Mouse (Mus musculus): ENCODE measurements at regions not wholly inside any gene's neighbourhood (a gene's known extent, or its start where the extent isn't known, plus 50 kb on each side); places are given as distances from the start of the nearest gene placed in this dataset.

DNA sequence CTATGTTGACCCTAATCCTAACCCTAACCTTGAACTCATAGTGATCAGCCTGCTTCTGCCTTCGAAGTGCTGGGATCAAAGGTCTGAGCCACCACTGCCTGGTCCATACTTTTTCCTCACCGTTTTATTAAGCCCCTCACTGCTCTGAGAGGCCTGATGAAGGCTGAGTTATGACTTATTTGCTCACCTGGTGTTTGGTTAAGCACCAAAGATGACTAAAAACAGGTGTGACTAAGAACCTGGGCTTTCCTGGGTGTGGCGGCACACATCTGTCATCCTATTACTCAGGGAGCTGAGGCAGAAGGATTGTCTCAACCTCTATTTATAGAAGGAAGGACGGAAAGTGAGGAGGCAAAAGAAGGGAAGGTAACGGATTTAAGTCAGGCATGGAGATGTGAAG is 137.5 kb upstream of the Max start:
- Histone ChIP-seq H3K27me3 (no peaks in the 10 kb centered on the region), H3K36me3 (no peaks in the 10 kb centered on the region), H3K9ac (no peak overlapping the region), H3K4me3 (replicated peaks) (no peak overlapping the region), H3K27ac (replicated peaks) (no peak overlapping the region), H3K4me2 (replicated peaks) (no peak overlapping the region), H3K4me1 (no peaks in the 10 kb centered on the region), H3K9me3 (replicated peaks) (no peaks in the 10 kb centered on the region)
- ATAC-seq (ENCODE audit: insufficient number of reproducible peaks, low FRiP score, low TSS enrichment, low read depth), result no peak
- 83% methylated on average over 5 of the region's 5 CpGs for WGBS

DNA sequence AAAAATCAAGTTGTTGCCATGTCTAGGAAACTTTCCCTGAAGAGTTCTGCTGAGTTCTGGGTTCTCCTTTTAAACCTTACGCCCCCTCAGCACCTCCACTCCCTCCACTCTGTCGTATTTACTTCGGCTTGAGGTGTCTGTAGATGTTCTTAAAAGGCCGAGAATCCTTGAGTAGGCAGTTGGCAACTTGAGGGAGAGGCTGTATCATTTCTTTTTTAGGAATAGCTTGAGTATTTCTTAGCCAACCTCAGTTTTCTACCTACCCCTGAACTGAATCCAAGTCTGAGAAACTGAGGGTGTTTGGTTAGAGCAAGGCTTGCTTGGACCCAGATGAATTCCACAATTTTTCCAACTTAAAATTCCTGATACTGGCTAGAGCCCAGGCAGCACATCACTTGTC is 136.8 kb upstream of the Max start:
- Histone ChIP-seq H3K9me3 (replicated peaks) (no peaks in the 10 kb centered on the region), H3K27ac (replicated peaks) (no peak overlapping the region), H3K27me3 (no peaks in the 10 kb centered on the region), H3K4me2 (replicated peaks) (no peak overlapping the region), H3K36me3 (no peaks in the 10 kb centered on the region), H3K9ac (no peak overlapping the region), H3K4me1 (no peaks in the 10 kb centered on the region), H3K4me3 (replicated peaks) (no peak overlapping the region)
- no peak for ATAC-seq (ENCODE audit: insufficient number of reproducible peaks, low FRiP score, low TSS enrichment, low read depth)
- whole genome bisulfite sequencing, result 90% methylated on average over 4 of the region's 4 CpGs

DNA sequence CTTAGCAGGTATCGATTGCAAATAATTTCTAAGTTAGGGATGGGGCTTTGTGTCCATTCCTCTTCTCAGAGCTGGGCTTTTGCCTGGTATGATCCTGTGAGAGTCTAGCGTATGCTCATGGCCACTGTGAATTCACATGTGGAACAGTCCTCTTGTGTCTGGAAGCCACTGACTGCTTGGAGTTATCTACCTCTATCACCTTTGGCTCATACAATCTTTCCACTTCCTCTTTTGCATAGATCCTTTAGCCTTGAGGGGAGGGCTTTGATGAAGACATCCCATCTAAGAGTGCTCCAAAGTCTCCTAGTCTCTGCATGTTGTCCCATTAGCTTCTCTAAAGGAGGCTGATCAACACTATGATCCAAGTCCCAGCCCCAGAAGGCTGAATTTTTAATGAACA is 135.8 kb upstream of the Max start:
- WGBS, result 95% methylated on average over 2 of the region's 2 CpGs
- Histone ChIP-seq H3K4me1 (0 out of 2 replicates have a peak, but pooled peaks cover 5% of the 10 kb centered on the region), H3K27me3 (no peaks in the 10 kb centered on the region), H3K4me3 (replicated peaks) (no peak overlapping the region), H3K9me3 (replicated peaks) (no peaks in the 10 kb centered on the region), H3K4me2 (replicated peaks) (no peak overlapping the region), H3K36me3 (no peaks in the 10 kb centered on the region), H3K27ac (replicated peaks) (no peak overlapping the region), H3K9ac (no peak overlapping the region)
- ATAC-seq (ENCODE audit: insufficient number of reproducible peaks, low FRiP score, low TSS enrichment, low read depth), result no peak

DNA sequence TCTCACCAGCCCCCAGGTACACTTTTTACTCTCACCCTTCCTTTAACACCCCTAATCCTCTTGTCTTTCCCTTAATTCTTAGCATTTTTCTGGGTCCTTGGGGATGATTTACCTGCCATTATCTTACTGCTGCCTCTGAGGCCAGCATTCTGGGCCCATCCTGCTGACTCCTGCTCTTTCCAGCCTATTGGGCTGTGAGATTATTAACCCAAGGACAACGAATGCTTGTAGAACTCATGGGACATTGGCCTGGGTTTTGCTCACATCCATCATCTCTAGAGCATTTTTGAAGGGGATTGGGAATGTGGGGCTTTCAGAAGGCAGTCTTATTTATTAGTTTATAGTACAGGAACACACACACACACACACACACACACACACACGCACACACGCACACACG is 134.5 kb upstream of the Max start:
- WGBS, result 92% methylated on average over 4 of the region's 4 CpGs
- Histone ChIP-seq H3K9me3 (replicated peaks) (no peaks in the 10 kb centered on the region), H3K9ac (no peak overlapping the region), H3K4me2 (replicated peaks) (no peak overlapping the region), H3K4me1 (0 out of 2 replicates have a peak, but pooled peaks cover 7% of the 10 kb centered on the region), H3K36me3 (no peaks in the 10 kb centered on the region), H3K4me3 (replicated peaks) (no peak overlapping the region), H3K27me3 (no peaks in the 10 kb centered on the region), H3K27ac (replicated peaks) (no peak overlapping the region)
- ATAC-seq (ENCODE audit: insufficient number of reproducible peaks, low FRiP score, low TSS enrichment, low read depth), result no peak

DNA sequence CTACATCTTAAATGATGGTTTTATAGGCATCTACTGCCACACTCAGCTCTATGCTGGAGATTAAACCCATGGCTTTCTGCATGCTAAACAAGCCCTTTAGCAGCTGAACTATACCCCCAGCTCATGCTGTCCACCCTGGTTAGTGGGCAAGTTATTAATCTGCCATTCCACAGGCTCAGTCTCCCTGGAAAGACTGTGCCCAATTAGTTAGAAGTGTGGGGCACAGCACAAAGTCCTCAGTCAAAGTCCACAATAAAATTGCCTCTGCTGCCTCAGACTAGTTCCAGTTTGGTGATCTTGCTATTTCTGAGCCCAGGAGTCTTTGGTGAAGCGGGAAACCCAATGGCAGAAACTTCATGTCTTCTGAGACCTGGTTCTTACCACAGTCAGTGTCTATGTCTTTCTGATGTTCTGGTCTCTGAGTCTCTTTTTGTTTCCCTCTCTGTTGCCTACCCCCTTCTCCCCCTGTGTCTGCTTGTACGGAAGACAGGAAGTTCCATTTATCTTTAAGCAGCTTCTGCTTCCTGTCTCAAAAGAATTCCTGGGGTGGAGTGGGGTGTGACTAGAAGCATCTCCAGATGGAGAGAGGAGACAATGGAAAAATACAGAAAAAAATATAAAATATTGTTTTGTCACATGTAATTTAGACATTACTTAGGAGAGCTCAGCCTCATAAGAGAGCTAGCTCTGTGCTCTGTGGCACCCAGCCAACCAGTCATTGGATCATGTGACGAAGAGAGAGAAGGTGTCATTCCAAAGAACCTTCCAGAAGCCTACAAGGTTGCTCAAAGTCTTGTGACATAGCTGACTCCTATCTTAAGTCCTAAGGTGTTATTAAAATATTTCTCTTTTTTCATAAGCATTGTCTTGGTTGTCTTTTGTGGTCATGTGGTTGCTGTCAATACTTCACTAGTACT is 133.3 kb upstream of the Max start:
- H3K9ac ChIP-seq, result no peak overlapping the region

DNA sequence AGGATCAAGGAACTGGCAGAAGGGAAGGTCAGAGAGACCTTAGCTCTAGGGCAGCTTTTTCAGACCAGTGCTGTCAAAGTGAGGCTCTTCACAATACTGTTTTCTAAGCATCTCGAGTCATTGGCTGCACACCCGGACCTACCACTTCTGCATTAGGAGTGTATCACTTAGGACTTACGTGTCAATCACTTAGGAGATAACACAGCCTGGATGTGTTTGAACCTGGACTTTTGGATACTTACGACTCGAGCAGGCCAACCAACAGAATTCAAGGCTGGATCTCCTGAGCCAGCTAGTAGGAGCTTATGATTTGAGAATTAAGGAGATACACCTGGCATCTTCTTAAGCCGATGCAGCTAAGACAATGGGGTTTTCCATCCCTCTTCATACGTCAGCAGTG is 132.2 kb upstream of the Max start:
- 0 out of 2 replicates have a peak, but pooled peaks cover 7% of the 10 kb centered on the region for H3K4me1 ChIP-seq
- H3K4me3 ChIP-seq (replicated peaks), result no peak overlapping the region
- no peaks in the 10 kb centered on the region for H3K9me3 ChIP-seq (replicated peaks)
- H3K4me2 ChIP-seq (replicated peaks), result no peak overlapping the region
- no peak overlapping the region for H3K27ac ChIP-seq (replicated peaks)
- no peaks in the 10 kb centered on the region for H3K27me3 ChIP-seq
- no peak for ATAC-seq (ENCODE audit: insufficient number of reproducible peaks, low FRiP score, low TSS enrichment, low read depth)
- no peaks in the 10 kb centered on the region for H3K36me3 ChIP-seq
- no peak overlapping the region for H3K9ac ChIP-seq
- 81% methylated on average over 7 of the region's 7 CpGs for WGBS

More for the DNA sequence above, 133.3 kb upstream of the Max start:
- Histone ChIP-seq H3K27me3 (no peaks in the 10 kb centered on the region), H3K4me3 (replicated peaks) (no peak overlapping the region), H3K36me3 (no peaks in the 10 kb centered on the region), H3K4me2 (replicated peaks) (no peak overlapping the region), H3K9me3 (replicated peaks) (no peaks in the 10 kb centered on the region), H3K27ac (replicated peaks) (no peak overlapping the region), H3K4me1 (0 out of 2 replicates have a peak, but pooled peaks cover 7% of the 10 kb centered on the region)
- 68% methylated on average over 3 of the region's 3 CpGs for WGBS
- ATAC-seq (ENCODE audit: insufficient number of reproducible peaks, low FRiP score, low TSS enrichment, low read depth), result no peak

DNA sequence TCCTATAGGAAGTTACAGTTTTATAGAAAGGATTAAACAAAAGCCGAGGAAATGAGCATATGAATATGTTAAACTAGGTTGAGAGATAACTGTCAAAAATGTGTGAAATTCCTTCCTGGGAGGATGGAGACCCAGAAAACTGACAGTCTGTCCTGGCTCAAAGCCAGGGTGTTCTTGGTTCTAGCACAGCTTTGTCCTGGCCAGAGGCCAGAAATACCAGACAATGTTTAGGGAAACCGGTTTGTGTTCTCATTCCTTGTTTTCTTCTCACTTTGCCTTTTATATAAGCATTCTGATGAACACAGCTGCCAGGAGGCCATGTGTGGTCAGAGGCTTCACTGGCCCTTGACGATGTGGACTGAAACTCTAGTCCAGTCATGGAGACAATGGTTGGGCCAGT is 130.7 kb upstream of the Max start:
- no peak for ATAC-seq (ENCODE audit: insufficient number of reproducible peaks, low FRiP score, low TSS enrichment, low read depth)
- no peaks in the 10 kb centered on the region for H3K36me3 ChIP-seq
- H3K9ac ChIP-seq, result no peak overlapping the region
- 0 out of 2 replicates have a peak, but pooled peaks cover 7% of the 10 kb centered on the region for H3K4me1 ChIP-seq
- 27% methylated on average over 3 of the region's 3 CpGs for WGBS
- H3K9me3 ChIP-seq (replicated peaks), result no peaks in the 10 kb centered on the region
- H3K4me2 ChIP-seq (replicated peaks), result no peak overlapping the region
- no peaks in the 10 kb centered on the region for H3K27me3 ChIP-seq
- H3K27ac ChIP-seq (replicated peaks), result no peak overlapping the region
- no peak overlapping the region for H3K4me3 ChIP-seq (replicated peaks)

DNA sequence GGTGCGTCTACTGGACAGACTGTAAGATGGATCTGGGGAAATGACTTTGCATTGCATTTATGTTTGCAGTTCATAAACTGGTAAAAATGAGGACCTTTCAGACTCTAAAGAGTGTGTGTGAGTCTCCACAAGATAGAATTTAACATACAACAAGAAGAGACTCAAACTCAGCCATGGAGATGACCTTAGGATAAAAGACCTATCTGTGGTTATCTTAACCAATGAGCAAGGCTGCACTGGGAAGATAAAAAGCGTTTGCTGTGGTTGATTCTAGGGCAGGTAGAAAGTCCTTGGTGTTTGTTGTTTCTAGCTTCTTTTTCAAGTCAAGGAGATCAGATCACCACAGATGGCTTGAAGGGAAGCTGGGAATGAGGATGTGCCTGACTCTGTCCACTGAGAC is 130.1 kb upstream of the Max start:
- 69% methylated on average over 2 of the region's 2 CpGs for WGBS
- H3K9me3 ChIP-seq (replicated peaks), result no peaks in the 10 kb centered on the region
- no peak overlapping the region for H3K9ac ChIP-seq
- H3K4me3 ChIP-seq (replicated peaks), result no peak overlapping the region
- H3K27ac ChIP-seq (replicated peaks), result no peak overlapping the region
- H3K4me2 ChIP-seq (replicated peaks), result no peak overlapping the region
- no peaks in the 10 kb centered on the region for H3K36me3 ChIP-seq
- no peaks in the 10 kb centered on the region for H3K27me3 ChIP-seq
- H3K4me1 ChIP-seq, result 0 out of 2 replicates have a peak, but pooled peaks cover 7% of the 10 kb centered on the region
- no peak for ATAC-seq (ENCODE audit: insufficient number of reproducible peaks, low FRiP score, low TSS enrichment, low read depth)

DNA sequence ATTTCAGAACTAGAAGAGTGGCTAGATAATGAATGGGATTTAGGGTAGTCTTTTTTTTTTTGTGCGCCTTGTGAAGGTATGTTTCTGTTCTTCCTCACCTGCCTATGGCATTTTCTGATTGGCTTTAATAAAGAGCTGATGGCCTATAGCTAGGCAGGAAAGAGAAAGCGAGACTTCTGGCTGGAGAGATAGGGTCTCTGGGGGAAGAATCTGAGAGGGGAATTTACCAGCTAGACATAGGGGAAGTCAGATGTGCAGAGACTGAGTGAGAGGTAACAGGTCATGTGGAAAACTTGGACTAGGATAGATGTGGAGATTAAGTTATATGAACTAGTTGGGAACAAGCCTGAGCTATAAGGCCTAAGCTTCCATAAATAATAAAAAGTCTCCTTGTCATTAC is 129.7 kb upstream of the Max start:
- Histone ChIP-seq H3K4me3 (replicated peaks) (no peak overlapping the region), H3K9ac (no peak overlapping the region), H3K27me3 (no peaks in the 10 kb centered on the region), H3K4me1 (0 out of 2 replicates have a peak, but pooled peaks cover 7% of the 10 kb centered on the region), H3K9me3 (replicated peaks) (no peaks in the 10 kb centered on the region), H3K27ac (replicated peaks) (no peak overlapping the region), H3K36me3 (no peaks in the 10 kb centered on the region), H3K4me2 (replicated peaks) (no peak overlapping the region)
- ATAC-seq (ENCODE audit: insufficient number of reproducible peaks, low FRiP score, low TSS enrichment, low read depth), result no peak
- WGBS, result 81% methylated on average over 2 of the region's 2 CpGs

DNA sequence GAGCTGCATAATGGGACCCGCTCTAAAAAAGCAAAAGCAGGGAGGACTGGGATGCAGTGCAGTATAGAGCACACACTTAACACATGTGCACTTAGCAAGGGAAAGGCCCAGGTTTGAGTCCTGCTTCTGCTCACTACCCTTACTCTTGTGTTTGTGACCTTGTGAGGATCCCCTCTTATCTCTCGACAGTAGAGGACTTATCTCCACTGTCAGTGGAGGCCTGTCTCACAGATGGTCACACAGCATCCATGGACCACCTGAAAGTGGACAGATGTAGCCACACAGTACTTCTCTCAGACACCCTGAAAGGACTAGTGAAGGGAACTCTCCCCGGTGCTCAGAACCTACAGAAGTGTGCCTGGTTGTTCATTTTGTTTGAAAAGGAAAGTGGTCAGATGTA is 128.5 kb upstream of the Max start:
- ATAC-seq (ENCODE audit: insufficient number of reproducible peaks, low FRiP score, low TSS enrichment, low read depth), result no peak
- 0 out of 2 replicates have a peak, but pooled peaks cover 7% of the 10 kb centered on the region for H3K4me1 ChIP-seq
- no peak overlapping the region for H3K9ac ChIP-seq
- no peak overlapping the region for H3K4me2 ChIP-seq (replicated peaks)
- H3K27me3 ChIP-seq, result no peaks in the 10 kb centered on the region
- no peaks in the 10 kb centered on the region for H3K9me3 ChIP-seq (replicated peaks)
- H3K27ac ChIP-seq (replicated peaks), result no peak overlapping the region
- 85% methylated on average over 3 of the region's 3 CpGs for WGBS
- no peak overlapping the region for H3K4me3 ChIP-seq (replicated peaks)
- no peaks in the 10 kb centered on the region for H3K36me3 ChIP-seq

DNA sequence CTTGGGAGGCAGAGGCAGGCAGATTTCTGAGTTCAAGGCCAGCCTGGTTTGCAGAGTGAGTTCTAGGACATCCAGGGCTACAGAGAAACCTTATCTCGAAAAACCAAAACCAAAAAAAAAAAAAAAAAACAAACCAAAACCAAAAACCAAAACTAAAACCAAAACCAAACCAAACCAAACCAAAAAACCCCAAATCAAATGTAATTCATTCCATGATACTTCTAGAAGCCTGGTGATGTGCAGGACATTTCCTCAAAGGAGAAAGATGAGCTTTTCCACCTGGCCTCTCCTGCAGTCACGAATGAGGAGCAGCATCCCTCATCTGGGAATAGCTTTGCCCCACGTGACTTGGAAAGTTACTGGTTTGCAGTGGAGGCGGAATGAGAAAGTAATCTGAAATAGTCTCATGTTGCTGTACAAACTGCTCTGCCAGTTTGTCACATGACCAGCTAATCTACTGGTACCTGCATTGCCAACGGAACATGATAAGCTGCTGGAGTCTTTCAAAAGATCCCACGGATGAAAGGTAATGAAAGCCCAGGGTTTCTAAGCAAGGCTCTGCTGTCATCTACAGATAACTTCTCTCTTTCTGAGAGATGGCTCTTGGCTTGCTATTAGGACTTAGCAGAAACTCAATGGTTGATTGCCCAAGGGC is 127.8 kb upstream of the Max start:
- Histone ChIP-seq H3K9me3 (replicated peaks) (no peaks in the 10 kb centered on the region), H3K27me3 (no peaks in the 10 kb centered on the region), H3K4me2 (replicated peaks) (no peak overlapping the region), H3K27ac (replicated peaks) (no peak overlapping the region), H3K4me1 (0 out of 2 replicates have a peak, but pooled peaks cover 7% of the 10 kb centered on the region), H3K4me3 (replicated peaks) (no peak overlapping the region), H3K9ac (no peak overlapping the region), H3K36me3 (no peaks in the 10 kb centered on the region)
- no peak for ATAC-seq (ENCODE audit: insufficient number of reproducible peaks, low FRiP score, low TSS enrichment, low read depth)
- WGBS, result 79% methylated on average over 6 of the region's 6 CpGs

All from embryonic facial prominence, embryonic 15.5 days (tissue).